Comparison of ENCODE assay signal across 1 mouse cellular context in the genomic region with DNA sequence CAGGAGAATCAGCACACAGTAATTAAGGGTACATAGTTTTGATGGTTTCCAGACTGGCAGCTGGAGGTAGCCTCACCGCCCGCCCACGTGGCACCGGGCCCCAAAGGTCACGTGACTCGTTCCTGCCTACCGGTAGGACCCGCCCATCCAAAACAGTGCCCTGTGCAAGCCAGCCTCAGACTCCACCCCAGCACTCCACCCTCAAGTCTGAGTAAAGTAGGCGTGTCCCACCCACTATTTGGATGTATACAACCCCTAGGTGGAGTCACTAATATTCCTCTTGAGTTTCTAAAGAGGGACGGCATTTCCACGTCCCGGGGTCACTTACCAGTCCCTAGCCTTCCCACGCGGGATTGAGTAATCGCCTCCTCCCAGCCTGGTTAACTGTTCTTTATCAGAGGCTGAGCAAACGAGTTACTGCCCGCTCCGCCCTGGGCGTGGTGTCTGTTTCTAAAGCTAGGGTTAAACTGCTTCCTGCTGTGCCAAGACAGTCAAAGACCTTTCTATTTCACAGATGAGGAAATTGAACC.
TF ChIP-seq lines count a peak whose summit lies in the region.

No protein-coding gene starts in this region.

TF ChIP-seq in CH12.LX, 34 proteins besides CTCF, POLR2A, EP300 and RAD21:
- TF ChIP-seq NRF1 (IDR thresholded peaks at IDR 0.05; ENCODE audit: low read depth, low read length) (peak; percentile 42; the same call in 1 of the 2 replicates), CHD2 (IDR thresholded peaks at IDR 0.05; ENCODE audit: low read length) (no peak), HCFC1 (IDR thresholded peaks at IDR 0.05; ENCODE audit: low read depth, low read length) (peak; percentile 35; the same call in 1 of the 2 replicates), MXI1 (IDR thresholded peaks at IDR 0.05; ENCODE audit: low read depth, low read length) (peak; percentile 100), TCF12 (IDR thresholded peaks at IDR 0.05; ENCODE audit: low read depth, low read length) (peak; percentile 52; the same call in 1 of the 2 replicates), ELF1 (IDR thresholded peaks at IDR 0.05; ENCODE audit: low read depth, low read length) (no peak; the same call in 1 of the 2 replicates), PAX5 (IDR thresholded peaks at IDR 0.05; ENCODE audit: low read length) (no peak), SIN3A (IDR thresholded peaks at IDR 0.05; ENCODE audit: low read length) (peak; percentile 73; the same call in 1 of the 2 replicates), POLR2AphosphoS2 (IDR thresholded peaks at IDR 0.05; ENCODE audit: low read depth, low read length) (no peak), BHLHE40 (IDR thresholded peaks at IDR 0.05; ENCODE audit: low read depth, low read length) (peak; percentile 96), NELFE (IDR thresholded peaks at IDR 0.05; ENCODE audit: low read depth, low read length) (peak; percentile 47), USF1 (IDR thresholded peaks at IDR 0.05; ENCODE audit: low read depth, low read length) (peak; percentile 99), JUN (IDR thresholded peaks at IDR 0.05; ENCODE audit: insufficient read depth, low read depth, low read length) (no peak), RCOR1 (conservative IDR thresholded peaks at IDR 0.05; ENCODE audit: low read depth, low read length) (no peak), TBP (conservative IDR thresholded peaks at IDR 0.05; ENCODE audit: low read depth, low read length) (no peak), ZMIZ1 (IDR thresholded peaks at IDR 0.05; ENCODE audit: low read depth, low read length) (0 out of 2 replicates have a peak, but pooled peaks have one; percentile 26), ZC3H11A (IDR thresholded peaks at IDR 0.05; ENCODE audit: low read depth, low read length) (no peak), MEF2A (IDR thresholded peaks at IDR 0.05; ENCODE audit: borderline replicate concordance, low read depth, low read length) (no peak), MYC (IDR thresholded peaks at IDR 0.05; ENCODE audit: low read depth, low read length) (peak; percentile 91), ETS1 (conservative IDR thresholded peaks at IDR 0.05; ENCODE audit: low read depth, low read length) (0 out of 2 replicates have a peak, but pooled peaks have one; percentile 4), UBTF (IDR thresholded peaks at IDR 0.05; ENCODE audit: low read depth, low read length) (no peak), USF2 (conservative IDR thresholded peaks at IDR 0.05; ENCODE audit: low read depth, low read length) (peak; percentile 100), MAX (IDR thresholded peaks at IDR 0.05; ENCODE audit: low read length) (peak; percentile 99), MAZ (IDR thresholded peaks at IDR 0.05; ENCODE audit: low read depth, low read length) (no peak)
